Mouse (Mus musculus) heart, postnatal 0 days (tissue): ENCODE results near the gene Rbfox2.

Source experiments
- CTCF ChIP-seq: IDR thresholded peaks from 2 replicates; pipeline ENCODE4 v1.5.1; 2016; ENCODE audit warnings: antibody characterized with exemption, control low read depth, low read depth
- EP300 ChIP-seq: IDR thresholded peaks from 2 replicates; pipeline ENCODE4 v1.6.1; 2016; ENCODE audit warnings: antibody characterized with exemption, low read depth

DNA sequence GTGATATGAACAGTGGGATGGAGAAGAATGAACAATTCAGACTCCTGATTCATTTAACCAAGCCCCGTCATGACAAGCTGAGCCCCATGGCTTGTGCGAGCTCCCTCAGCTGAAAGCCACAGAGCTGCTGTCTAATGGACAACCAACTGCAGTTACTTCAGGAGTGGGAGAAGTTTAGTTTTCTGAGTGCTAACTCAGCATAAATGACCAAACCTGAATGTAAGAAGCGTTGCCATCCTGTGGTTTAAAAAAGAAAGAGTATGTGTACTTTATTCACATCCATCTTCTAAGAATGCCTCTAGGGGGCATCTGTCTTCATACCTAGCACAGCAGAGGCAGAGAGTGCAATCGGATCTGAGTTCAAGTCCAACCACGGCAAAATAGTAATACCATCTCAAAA is 35.5 kb downstream of the Rbfox2 start:
- TF ChIP-seq CTCF (no peak), EP300 (no peak)
